Mouse (Mus musculus) embryonic stem cell, embryonic (primary cell): ENCODE data around the gene Tnn.

Experiments
- CTCF ChIA-PET, 4 experiments: fragments of 300-600 bp in 2 of 4; fragments of 350-600 bp in 2 of 4; sonication (Branson Sonifier 250); formaldehyde crosslinking; loops; one replicate each; lab custom pipeline; 2022; ENCODE audit warnings: inconsistent platforms in 2 of 4; lab: Charles Lee
- POLR2A ChIA-PET, 4 experiments: fragments of 300-600 bp in 2 of 4; fragments of 350-600 bp in 2 of 4; sonication (Branson Sonifier 250); formaldehyde crosslinking; loops; one replicate each; lab custom pipeline; 2022; ENCODE audit warnings: antibody characterized with exemption in 4 of 4, inconsistent platforms in 1 of 4; lab: Charles Lee

Tnn gene

GRCm38 (mm10) chr1:160100996-160101395 lies 52.4 kb downstream of the Tnn start:
- CTCF ChIA-PET = no interaction called here

GRCm38 (mm10) chr1:160099659-160100302 lies 53.6 kb downstream of the Tnn start:
- CTCF ChIA-PET = no interaction called here

More at GRCm38 (mm10) chr1:160100996-160101395, 52.4 kb downstream of the Tnn start:
- POLR2A ChIA-PET = no interaction called here

GRCm38 (mm10) chr1:160086651-160087050 lies 66.7 kb downstream of the Tnn start:
- ChIA-PET CTCF (no interaction called here), POLR2A (no interaction called here)

More at GRCm38 (mm10) chr1:160099659-160100302, 53.6 kb downstream of the Tnn start:
- POLR2A ChIA-PET = no interaction called here

- POLR2A ChIA-PET = interaction anchor here in 1 of 4 experiments (0.5 to 0.8 kb wide), 2 partner anchors 80 to 129 kb away, joined by 3 read pairs; partner anchors contain the start of gene Cacybp
- CTCF ChIA-PET = no interaction called here
Measured at GRCm38 (mm10) chr1:160084239-160084638, 69.1 kb downstream of the Tnn start.

- POLR2A ChIA-PET = no interaction called here
- CTCF ChIA-PET = no interaction called here
Measured at GRCm38 (mm10) chr1:160082647-160083046, 70.7 kb downstream of the Tnn start.

GRCm38 (mm10) chr1:160080800-160081436 lies 72.5 kb downstream of the Tnn start:
- CTCF ChIA-PET = interaction anchor here (0.6 to 1.2 kb wide), 8 partner anchors 16 to 557 kb away, joined by 3 to 7 read pairs (median 3); partner anchors contain the start of gene Tnr (in 2 of the 4)
- POLR2A ChIA-PET = no interaction called here

GRCm38 (mm10) chr1:160078882-160079661 lies 74.3 kb downstream of the Tnn start:
- ChIA-PET CTCF (no interaction called here), POLR2A (interaction anchor here in 1 of 4 experiments (0.6 kb wide), 1 partner anchor 689 kb away, joined by 3 read pairs; no protein-coding TSS in a partner anchor)

GRCm38 (mm10) chr1:160064547-160065144 lies 88.7 kb downstream of the Tnn start:
- POLR2A ChIA-PET = no interaction called here
- CTCF ChIA-PET = interaction anchor here in 2 of 4 experiments (0.7 to 1.1 kb wide), 2 partner anchors 16 to 278 kb away, joined by 3 read pairs; no protein-coding TSS in a partner anchor

- ChIA-PET POLR2A (no interaction called here), CTCF (interaction anchor here (0.5 to 1.2 kb wide), 5 partner anchors 19 to 666 kb away, joined by 3 to 7 read pairs (median 3); no protein-coding TSS in a partner anchor)
Measured at GRCm38 (mm10) chr1:160061725-160062366, 91.5 kb downstream of the Tnn start.

GRCm38 (mm10) chr1:160061321-160061720 lies 92.1 kb downstream of the Tnn start:
- ChIA-PET CTCF (interaction anchor here (0.5 to 1.2 kb wide), 6 partner anchors 11 to 666 kb away, joined by 3 to 7 read pairs (median 3); no protein-coding TSS in a partner anchor), POLR2A (no interaction called here)

- CTCF ChIA-PET = interaction anchor here in 2 of 4 experiments (0.6 to 1.1 kb wide), 5 partner anchors 10 to 1390 kb away, joined by 3 to 4 read pairs (median 3); no protein-coding TSS in a partner anchor
- POLR2A ChIA-PET = no interaction called here
Measured at GRCm38 (mm10) chr1:160060542-160060941, 92.8 kb downstream of the Tnn start.

GRCm38 (mm10) chr1:160059908-160060307 lies 93.5 kb downstream of the Tnn start:
- ChIA-PET POLR2A (no interaction called here), CTCF (no interaction called here)

- ChIA-PET POLR2A (no interaction called here), CTCF (no interaction called here)
Measured at GRCm38 (mm10) chr1:160057657-160058056, 95.7 kb downstream of the Tnn start.

GRCm38 (mm10) chr1:160054366-160055078 lies 98.9 kb downstream of the Tnn start:
- CTCF ChIA-PET = no interaction called here
- POLR2A ChIA-PET = no interaction called here

GRCm38 (mm10) chr1:160053510-160054305 lies 99.7 kb downstream of the Tnn start:
- POLR2A ChIA-PET = interaction anchor here in 2 of 4 experiments (0.9 to 1.6 kb wide), 2 partner anchors 9 to 827 kb away, joined by 3 to 4 read pairs; no protein-coding TSS in a partner anchor
- CTCF ChIA-PET = no interaction called here

GRCm38 (mm10) chr1:160052556-160053315 lies 100.6 kb downstream of the Tnn start:
- ChIA-PET POLR2A (interaction anchor here in 2 of 4 experiments (0.9 to 1.6 kb wide), 2 partner anchors 8 to 826 kb away, joined by 3 to 4 read pairs; no protein-coding TSS in a partner anchor), CTCF (no interaction called here)
